Mouse (Mus musculus) left cerebral cortex, postnatal 4 days (tissue): ENCODE measurements at regions not wholly inside any gene's neighbourhood (a gene's known extent, or its start where the extent isn't known, plus 50 kb on each side); places are given as distances from the start of the nearest gene placed in this dataset.
A peak's percentile ranks its signal among the peaks of the same experiment; 100 is the strongest.

ENCODE experiments used
- DNase-seq: peaks from one replicate; pipeline ENCODE4 v3.0.0-alpha.2; 2022
- intact Hi-C: fragments of 180-260 bp; cut with DNase I; formaldehyde crosslinking; loops from one replicate; pipeline ENCODE4 v1.15.1; 2025

- no peak for DNase-seq
Observed at GRCm38 (mm10) chr2:75133298-75134080, 307.9 kb downstream of the Mtx2 start.

GRCm38 (mm10) chr2:75136618-75137017, 311.0 kb downstream of the Mtx2 start:
- intact Hi-C loops = loop anchor here (5.0 kb wide), 4 partner anchors 176 to 451 kb away; partner anchors contain the start of gene Hoxd8
- no peak for DNase-seq

More at GRCm38 (mm10) chr2:75133298-75134080, 307.9 kb downstream of the Mtx2 start:
- intact Hi-C loops = no loop called here

GRCm38 (mm10) chr2:75137133-75137982, 311.8 kb downstream of the Mtx2 start:
- intact Hi-C loops = loop anchor here (5.0 kb wide), 4 partner anchors 175 to 450 kb away; partner anchors contain the start of gene Hoxd8

GRCm38 (mm10) chr2:75137983-75138745, 312.6 kb downstream of the Mtx2 start:
- peak; percentile 67 for DNase-seq
- intact Hi-C loops = loop anchor here (5.0 kb wide), 4 partner anchors 174 to 449 kb away; partner anchors contain the start of gene Hoxd8

More at GRCm38 (mm10) chr2:75137133-75137982, 311.8 kb downstream of the Mtx2 start:
- DNase-seq = peak; percentile 17

- DNase-seq = no peak
- intact Hi-C loops = loop anchor here (5.0 kb wide), 4 partner anchors 174 to 449 kb away; partner anchors contain the start of gene Hoxd8
Observed at GRCm38 (mm10) chr2:75138746-75139060, 313.1 kb downstream of the Mtx2 start.

GRCm38 (mm10) chr2:75139544-75139943, 313.9 kb downstream of the Mtx2 start:
- intact Hi-C loops = loop anchor here (5.0 kb wide), 4 partner anchors 173 to 448 kb away; partner anchors contain the start of gene Hoxd8
- DNase-seq = no peak

- intact Hi-C loops = no loop called here
- DNase-seq = no peak
Observed at GRCm38 (mm10) chr2:75142675-75143074, 317.1 kb downstream of the Mtx2 start.

- intact Hi-C loops = no loop called here
- no peak for DNase-seq
Observed at GRCm38 (mm10) chr2:75144861-75145260, 319.3 kb downstream of the Mtx2 start.

GRCm38 (mm10) chr2:75146256-75146655, 320.7 kb downstream of the Mtx2 start:
- DNase-seq = no peak
- intact Hi-C loops = no loop called here

GRCm38 (mm10) chr2:75147399-75147798, 321.8 kb downstream of the Mtx2 start:
- no peak for DNase-seq
- intact Hi-C loops = no loop called here

- no peak for DNase-seq
- intact Hi-C loops = no loop called here
Observed at GRCm38 (mm10) chr2:75147967-75148366, 322.4 kb downstream of the Mtx2 start.

- no peak for DNase-seq
- intact Hi-C loops = no loop called here
Observed at GRCm38 (mm10) chr2:75149036-75149435, 323.4 kb downstream of the Mtx2 start.

GRCm38 (mm10) chr2:75149562-75149961, 324.0 kb downstream of the Mtx2 start:
- DNase-seq = no peak
- intact Hi-C loops = no loop called here

GRCm38 (mm10) chr2:75150986-75151385, 325.4 kb downstream of the Mtx2 start:
- DNase-seq = peak; percentile 78
- intact Hi-C loops = loop anchor here (5.0 kb wide), 1 partner anchor 436 kb away; no protein-coding TSS in a partner anchor

GRCm38 (mm10) chr2:75151519-75151918, 325.9 kb downstream of the Mtx2 start:
- DNase-seq = no peak
- intact Hi-C loops = loop anchor here (5.0 kb wide), 1 partner anchor 436 kb away; no protein-coding TSS in a partner anchor

GRCm38 (mm10) chr2:75152477-75152990, 326.9 kb downstream of the Mtx2 start:
- intact Hi-C loops = loop anchor here (5.0 kb wide), 1 partner anchor 435 kb away; no protein-coding TSS in a partner anchor
- peak; percentile 53 for DNase-seq

- no peak for DNase-seq
- intact Hi-C loops = loop anchor here (5.0 kb wide), 1 partner anchor 433 kb away; no protein-coding TSS in a partner anchor
Observed at GRCm38 (mm10) chr2:75154448-75154847, 328.8 kb downstream of the Mtx2 start.

GRCm38 (mm10) chr2:75158581-75158980, 333.0 kb downstream of the Mtx2 start:
- intact Hi-C loops = no loop called here
- no peak for DNase-seq

- intact Hi-C loops = no loop called here
- no peak for DNase-seq
Observed at GRCm38 (mm10) chr2:75161075-75161474, 335.5 kb downstream of the Mtx2 start.

GRCm38 (mm10) chr2:75164987-75165386, 339.4 kb downstream of the Mtx2 start:
- DNase-seq = no peak
- intact Hi-C loops = no loop called here
